Mouse (Mus musculus): Measurements from ENCODE around the gene Akp3.

Akp3 gene

DNA sequence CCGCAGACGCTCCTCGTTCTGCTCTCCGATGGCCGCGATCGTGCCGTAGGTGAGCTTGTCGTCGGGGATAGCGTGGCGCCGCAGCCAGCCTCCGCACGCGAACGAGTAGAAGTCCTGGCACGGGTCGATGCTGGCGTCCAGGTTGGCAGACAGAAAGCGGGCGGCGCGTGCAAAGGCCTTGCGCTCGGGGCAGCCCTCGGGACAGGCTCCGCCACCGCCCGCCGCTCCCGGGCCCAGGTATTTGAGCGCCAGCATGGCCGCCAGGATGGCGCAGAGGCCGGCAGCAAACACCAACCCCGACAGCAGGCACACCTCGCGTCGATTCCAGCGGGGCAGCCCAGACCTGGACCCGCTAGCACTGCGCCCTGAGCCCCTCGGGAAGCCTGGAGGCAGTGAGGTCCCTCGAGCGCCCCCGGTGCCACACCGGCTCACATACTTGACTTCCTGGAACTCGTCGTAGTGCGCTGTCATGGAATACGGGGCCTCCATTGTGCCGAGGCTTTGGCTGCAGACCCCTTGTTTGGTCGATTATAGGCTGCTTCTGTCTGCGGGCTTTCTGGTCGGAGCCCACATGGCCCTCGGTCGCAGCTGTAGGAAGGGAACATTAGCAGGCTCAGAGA, 29.8 kb downstream of the Akp3 start:
- DNase-seq (ENCODE audit: low spot score) = no peak

DNA sequence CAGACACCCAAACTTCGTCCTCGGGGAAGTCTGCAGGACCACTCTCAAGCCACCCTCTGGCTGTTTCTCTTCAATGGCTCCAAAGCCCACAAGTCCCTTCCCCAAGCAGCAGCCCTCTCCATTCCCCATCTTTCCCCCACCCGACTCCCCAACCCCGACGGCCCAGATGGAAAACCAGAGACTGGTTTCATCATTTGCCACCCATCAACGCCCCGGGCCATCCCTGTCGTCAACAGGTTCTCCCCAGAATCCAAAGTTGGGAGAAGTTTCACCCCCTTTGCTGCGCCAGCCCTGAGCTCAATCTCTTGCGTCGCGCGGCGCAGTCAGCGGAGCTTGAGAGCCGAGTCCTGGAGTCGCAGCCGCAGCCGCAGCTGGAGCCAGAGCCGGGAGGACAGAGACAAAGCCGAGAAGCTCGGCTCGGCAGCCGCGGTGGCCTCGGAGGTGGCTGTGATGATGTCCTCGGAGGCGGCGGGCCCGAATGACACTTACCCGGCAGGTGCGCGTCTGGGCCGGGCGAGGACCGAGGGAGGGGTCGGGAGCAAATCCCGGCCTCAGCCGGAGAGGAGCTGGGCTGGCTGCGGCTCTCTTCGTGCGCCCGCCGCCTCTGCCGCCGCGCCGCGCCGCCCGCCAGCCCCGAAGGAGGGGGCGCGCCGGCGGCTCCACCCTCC, 30.9 kb downstream of the Akp3 start:
- DNase-seq (ENCODE audit: low spot score) = no peak

DNA sequence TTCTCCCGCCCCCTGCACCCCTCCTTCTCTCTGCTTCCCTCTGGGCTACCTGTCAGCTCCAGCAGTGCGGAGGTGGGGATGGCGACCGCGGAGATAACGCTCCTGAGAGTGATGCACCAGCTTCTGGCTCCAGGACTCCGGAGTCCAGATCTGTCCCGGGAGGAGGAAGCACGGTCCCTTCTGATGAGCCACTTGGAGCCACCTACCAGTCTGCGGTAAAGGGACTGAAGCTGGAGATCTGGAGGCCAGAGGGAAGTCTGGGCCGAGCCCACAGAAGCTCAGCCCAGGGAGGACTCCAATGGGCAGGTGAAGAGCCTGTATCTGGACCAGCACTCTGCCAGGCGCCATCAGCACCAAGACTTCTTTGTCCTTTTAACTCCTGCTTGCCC, 31.4 kb downstream of the Akp3 start, which contains the start of gene Ecel1:
TSS of gene Ecel1 (minus strand) at position 323 of the 389 bp plus-strand sequence.
- DNase-seq (ENCODE audit: low spot score) = no peak

DNA sequence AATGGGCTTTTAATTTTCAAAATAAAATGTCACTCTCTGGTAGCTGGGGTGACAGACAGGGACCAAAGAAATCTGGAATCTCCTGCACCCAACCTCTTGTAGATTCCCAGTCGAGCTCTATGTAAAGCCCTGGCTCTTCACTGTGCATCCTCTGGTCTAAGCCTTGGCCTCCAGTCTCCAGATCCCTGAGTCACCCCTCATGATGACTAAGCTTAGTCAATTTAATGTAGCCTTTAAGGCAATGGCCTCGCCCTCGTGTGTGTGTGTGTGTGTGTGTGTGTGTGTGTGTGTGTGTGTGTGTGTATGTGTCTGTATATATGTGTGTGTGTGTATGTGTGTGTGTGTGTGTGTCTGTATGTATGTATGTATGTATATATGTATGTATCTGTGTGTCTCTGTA, 34.6 kb downstream of the Akp3 start:
- DNase-seq (ENCODE audit: low spot score) = no peak

DNA sequence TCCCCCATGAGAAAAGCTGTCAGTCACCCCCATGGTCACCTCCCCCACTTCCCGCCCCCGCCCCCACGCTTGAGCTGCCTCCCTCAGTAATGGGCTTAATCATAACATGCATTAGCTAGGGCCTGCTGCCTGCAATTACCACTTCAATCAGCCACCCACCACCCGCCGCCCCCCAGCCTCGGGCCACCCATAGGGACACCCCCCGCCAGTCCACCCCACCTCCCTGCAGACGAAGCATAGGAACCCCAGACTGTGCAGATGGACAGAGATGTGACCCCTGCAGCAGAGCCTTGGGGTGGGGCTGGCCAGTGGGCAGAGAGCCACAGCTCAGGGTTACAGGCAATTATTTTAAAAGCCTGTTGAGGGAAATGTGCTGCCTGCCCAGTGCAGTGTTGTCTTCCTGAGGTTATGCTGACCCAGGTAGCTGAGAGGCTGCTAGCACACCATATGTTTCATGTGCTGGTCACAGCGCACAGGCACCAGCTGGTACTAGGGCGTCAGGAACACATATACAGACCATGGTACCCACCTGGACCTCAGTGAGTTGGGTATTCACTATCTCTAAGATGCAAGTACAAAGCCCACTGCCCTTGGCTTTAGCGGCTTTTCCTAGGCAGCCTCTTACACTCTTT, 39.5 kb downstream of the Akp3 start:
- no peak for DNase-seq (ENCODE audit: low spot score)

DNA sequence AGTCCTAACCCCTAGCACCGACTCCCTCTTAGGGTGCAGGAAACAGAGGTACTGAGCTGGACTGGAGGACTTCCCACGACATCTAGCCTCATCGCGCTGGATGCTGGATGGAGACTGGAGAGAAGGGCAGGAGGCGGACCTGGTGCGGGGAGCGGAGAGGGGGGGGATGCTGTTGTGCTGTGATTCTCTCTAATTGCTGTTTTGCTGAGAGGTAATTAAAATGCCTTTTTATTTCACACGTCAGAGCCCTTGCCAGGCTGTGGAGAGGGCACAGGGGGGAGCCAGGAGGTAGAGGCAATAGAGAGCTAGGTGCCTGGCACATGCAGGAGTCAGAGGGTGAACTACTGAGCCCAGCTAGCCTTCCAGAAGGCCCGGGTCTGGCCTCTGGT, 40.0 kb downstream of the Akp3 start:
- no peak for DNase-seq (ENCODE audit: low spot score)

DNA sequence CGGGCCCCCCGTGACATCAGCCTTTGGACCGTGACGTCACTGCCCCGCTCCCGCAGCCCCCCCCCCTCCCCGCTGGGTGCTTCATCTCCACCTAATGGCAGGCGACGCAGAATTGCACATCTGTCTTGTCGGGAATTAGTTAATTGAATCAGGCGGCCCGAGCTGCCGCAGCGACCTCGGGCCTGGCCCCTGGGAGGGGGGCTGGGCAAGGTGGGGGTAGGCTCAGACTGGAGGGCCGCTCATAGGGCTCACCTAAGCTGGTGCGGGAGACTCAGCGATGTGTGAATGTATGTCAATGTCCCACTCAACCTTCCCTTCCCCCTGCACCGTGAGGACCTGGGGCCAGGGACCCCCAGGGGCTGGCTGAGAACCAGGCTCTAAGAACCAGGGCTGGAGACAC, 45.7 kb downstream of the Akp3 start:
- no peak for DNase-seq (ENCODE audit: low spot score)

DNA sequence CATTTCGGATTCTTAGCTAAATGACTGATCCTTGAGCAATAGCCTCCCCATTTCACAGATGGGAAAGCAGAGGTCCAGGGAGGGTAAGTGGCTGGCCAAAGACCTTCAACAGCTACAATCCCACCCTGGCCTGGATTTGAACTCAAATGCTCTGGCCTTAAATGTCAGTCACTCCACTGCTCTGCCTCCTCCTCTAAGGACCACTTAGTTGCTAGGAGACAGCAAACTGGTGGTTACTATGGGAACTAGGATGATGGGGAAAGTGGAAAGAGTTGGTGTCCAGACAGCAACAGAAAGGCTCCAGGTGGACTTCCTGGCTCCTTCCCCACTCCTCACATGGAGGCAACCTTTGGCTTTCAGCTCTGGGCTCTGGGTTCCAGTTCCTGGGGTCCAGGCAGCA, 46.5 kb downstream of the Akp3 start:
- no peak for DNase-seq (ENCODE audit: low spot score)

DNA sequence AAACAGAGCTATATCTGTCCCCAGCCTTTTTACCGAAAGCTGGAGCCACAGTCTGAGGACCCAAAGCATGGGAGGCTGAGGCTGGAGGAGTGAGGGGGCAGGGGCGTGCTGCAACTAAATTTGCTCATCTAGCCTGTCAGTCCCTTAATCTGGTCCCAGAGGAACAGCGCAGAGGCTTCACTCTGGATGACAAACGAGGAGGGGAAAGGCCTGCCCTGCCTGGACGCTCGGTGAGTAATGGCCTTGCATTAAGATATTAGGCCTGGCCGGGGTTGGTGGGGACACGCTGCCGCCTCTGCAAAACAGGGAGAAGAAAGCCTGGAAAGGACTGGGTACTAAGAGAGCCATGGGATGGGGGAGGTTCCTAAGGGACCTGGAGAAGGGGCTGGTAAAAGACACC, 47.5 kb downstream of the Akp3 start:
- no peak for DNase-seq (ENCODE audit: low spot score)

DNA sequence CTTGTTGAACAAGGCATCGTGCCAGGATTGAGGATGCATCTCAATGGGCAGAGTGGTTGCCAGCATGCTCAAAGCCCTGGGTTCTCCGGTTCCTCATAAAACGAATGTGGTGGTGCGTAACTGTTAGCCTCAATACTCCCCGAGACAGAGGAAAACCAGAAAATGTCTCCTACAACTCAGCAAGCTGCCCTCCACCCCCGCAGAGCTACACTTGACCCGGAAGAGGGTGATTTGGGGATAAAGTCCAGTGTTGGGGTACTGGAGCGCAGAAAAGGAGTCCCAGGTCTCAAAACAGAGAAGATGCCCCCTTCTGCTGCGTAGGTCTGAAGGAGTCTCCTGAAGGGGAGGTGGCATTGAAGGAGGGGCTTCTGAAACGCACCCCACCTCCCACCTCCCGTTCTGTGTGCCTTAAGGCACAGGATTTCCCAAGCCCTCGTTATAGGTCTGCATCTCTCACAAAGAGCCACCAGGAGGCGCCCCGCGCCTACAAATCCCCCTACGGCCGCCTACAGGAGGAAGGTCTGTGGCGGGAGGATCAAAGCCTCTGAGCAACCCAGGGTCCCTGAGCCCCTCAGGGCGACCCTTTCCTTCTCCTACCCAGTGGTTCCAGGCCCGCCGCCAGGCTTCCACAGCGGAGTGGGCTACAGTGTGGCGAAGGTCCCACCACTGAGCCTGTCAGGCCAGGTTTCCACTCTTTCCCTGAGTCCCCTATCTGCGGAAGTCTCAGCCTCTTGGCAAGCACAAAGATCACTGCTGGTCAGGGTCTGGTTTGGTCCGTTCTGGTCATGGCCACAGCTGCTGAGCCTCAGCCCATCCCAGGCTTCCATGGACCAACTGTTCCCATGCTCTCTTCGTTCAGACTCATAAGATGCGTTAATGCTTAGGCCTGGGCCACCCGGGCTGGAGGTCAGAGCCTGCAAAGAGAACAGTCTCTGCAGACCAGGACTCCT, 49.5 kb downstream of the Akp3 start:
- peak; percentile 49 for DNase-seq (ENCODE audit: low spot score)

DNA sequence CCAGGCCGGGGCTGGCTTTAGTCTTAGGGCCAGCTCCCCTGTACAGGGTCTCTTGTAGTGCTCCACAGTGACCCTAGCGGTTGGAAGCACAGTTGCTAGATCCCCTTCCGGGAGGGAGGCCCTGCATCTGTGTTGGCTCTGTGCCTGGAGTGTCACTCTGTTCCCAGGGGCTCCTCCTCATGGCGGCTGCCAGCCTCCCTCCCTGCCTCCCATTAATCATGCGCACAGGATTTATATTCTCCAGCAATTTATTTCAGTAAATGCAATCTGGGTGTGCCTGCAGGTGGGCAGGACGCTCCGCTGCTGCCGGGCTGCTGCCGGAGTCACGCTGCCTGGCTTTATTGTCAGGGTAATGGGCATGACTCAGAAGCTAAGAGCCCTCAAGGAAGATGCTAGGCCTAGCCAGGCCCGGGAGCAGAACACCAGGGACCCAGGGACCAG, 51.1 kb downstream of the Akp3 start:
- DNase-seq (ENCODE audit: low spot score) = no peak

All from ovary, postnatal 10 days (tissue).